Mouse (Mus musculus) C2C12 (cell line): ENCODE results near the gene Stard7. TPM values are rescaled to one million over a fixed set of nuclear protein-coding genes. Genes with fewer than 3 reads are reported as not detected.

Experiments used
- H3K27me3 ChIP-seq: one replicate; pipeline ENCODE4 v1.6.1; 2011; ENCODE audit not compliant: control insufficient read depth, insufficient read depth, insufficient read length
- H3K36me3 ChIP-seq: one replicate; pipeline ENCODE4 v1.6.1; 2011; ENCODE audit not compliant: control insufficient read depth, insufficient read depth
- H3K4me3 ChIP-seq: one replicate; pipeline ENCODE4 v1.5.1; 2011; ENCODE audit warnings: mild to moderate bottlenecking, control low read depth; ENCODE audit not compliant: poor library complexity, insufficient read depth, severe bottlenecking
- H3K79me2 ChIP-seq: one replicate; pipeline ENCODE4 v1.6.1; 2011; ENCODE audit not compliant: control insufficient read depth, insufficient read depth
- H3K79me3 ChIP-seq: one replicate; pipeline ENCODE4 v1.6.1; 2011; ENCODE audit warnings: low read depth, control low read depth
- H3ac ChIP-seq: one replicate; pipeline ENCODE3; 2011; ENCODE audit warnings: low read depth; ENCODE audit not compliant: control insufficient read depth, insufficient read length
- CEBPB ChIP-seq: IDR thresholded peaks from one replicate; pipeline ENCODE4 v1.6.1; 2011; ENCODE audit warnings: low read depth, mild to moderate bottlenecking, control low read depth, moderate library complexity
- CTCF ChIP-seq: IDR thresholded peaks from one replicate; pipeline ENCODE4 v1.5.1; 2011; ENCODE audit not compliant: control insufficient read depth, insufficient read depth, insufficient read length
- FOSL1 ChIP-seq: IDR thresholded peaks from one replicate; pipeline ENCODE4 v1.8.0; 2011; ENCODE audit warnings: mild to moderate bottlenecking, low read length; ENCODE audit not compliant: poor library complexity, insufficient read depth, severe bottlenecking
- MAX ChIP-seq: IDR thresholded peaks from one replicate; pipeline ENCODE4 v1.6.1; 2011; ENCODE audit warnings: mild to moderate bottlenecking, control low read depth
- MYOD1 ChIP-seq: IDR thresholded peaks from one replicate; pipeline ENCODE4 v1.6.1; 2011; ENCODE audit warnings: low read depth; ENCODE audit not compliant: control insufficient read depth, insufficient read length
- MYOG ChIP-seq: IDR thresholded peaks from one replicate; pipeline ENCODE4 v1.6.1; 2011; ENCODE audit not compliant: control insufficient read depth, insufficient read length; ENCODE audit errors: extremely low read depth
- USF1 ChIP-seq: IDR thresholded peaks from one replicate; pipeline ENCODE4 v1.6.1; 2011; ENCODE audit warnings: low read depth, mild to moderate bottlenecking, control low read depth, moderate library complexity
- polyA plus RNA-seq: library from polyadenylated mRNA; unstranded; fragments of >200 nt; fragmentation: generic; extraction: Trizol; gene quantifications from one replicate; pipeline ENCODE4 v1.2.1, GENCODE M21; 2012; ENCODE audit warnings: missing spikeins

Gene Stard7
- polyA plus RNA-seq, 1 experiment = 25.2 TPM

- H3K36me3 ChIP-seq = peaks cover 16% of the 10 kb centered on the region
- H3ac ChIP-seq = no peak overlapping the region
- H3K4me3 ChIP-seq = no peak overlapping the region
- H3K79me3 ChIP-seq = no peaks in the 10 kb centered on the region
- H3K27me3 ChIP-seq = no peaks in the 10 kb centered on the region
- H3K79me2 ChIP-seq = no peaks in the 10 kb centered on the region
- no peak for TF ChIP-seq MAX
- no peak for TF ChIP-seq MYOG
- no peak for TF ChIP-seq USF1
- TF ChIP-seq CTCF = no peak
- no peak for TF ChIP-seq MYOD1
- TF ChIP-seq FOSL1 = no peak
- no peak for TF ChIP-seq CEBPB
Measured at GRCm38 (mm10) chr2:127304609-127305210, 34.7 kb downstream of the Stard7 start.

DNA sequence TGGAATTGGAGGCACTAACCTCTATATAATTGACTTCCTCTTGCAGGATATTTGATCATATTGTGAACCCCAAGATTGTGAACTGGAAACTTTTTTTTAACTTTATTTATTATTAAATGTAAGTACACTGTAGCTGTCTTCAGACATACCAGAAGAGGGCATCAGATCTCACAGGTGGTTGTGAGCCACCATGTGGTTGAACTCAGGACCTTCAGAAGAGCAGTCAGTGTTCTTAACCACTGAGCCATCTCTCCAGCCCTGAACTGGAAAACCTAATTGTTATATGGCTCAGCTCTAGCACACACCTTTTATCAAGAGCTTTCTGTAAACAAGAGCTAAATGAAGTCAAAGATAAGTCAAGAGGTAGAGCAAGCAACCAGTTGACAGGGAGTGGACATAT is 36.1 kb downstream of the Stard7 start:
- Histone ChIP-seq H3K36me3 (peaks cover 7% of the 10 kb centered on the region), H3K79me3 (no peaks in the 10 kb centered on the region), H3K27me3 (no peaks in the 10 kb centered on the region), H3ac (no peak overlapping the region), H3K79me2 (no peaks in the 10 kb centered on the region), H3K4me3 (no peak overlapping the region)
- TF ChIP-seq MYOD1 = no peak
- no peak for TF ChIP-seq MAX
- TF ChIP-seq CEBPB = no peak
- TF ChIP-seq USF1 = no peak
- no peak for TF ChIP-seq MYOG
- TF ChIP-seq FOSL1 = no peak
- TF ChIP-seq CTCF = no peak

DNA sequence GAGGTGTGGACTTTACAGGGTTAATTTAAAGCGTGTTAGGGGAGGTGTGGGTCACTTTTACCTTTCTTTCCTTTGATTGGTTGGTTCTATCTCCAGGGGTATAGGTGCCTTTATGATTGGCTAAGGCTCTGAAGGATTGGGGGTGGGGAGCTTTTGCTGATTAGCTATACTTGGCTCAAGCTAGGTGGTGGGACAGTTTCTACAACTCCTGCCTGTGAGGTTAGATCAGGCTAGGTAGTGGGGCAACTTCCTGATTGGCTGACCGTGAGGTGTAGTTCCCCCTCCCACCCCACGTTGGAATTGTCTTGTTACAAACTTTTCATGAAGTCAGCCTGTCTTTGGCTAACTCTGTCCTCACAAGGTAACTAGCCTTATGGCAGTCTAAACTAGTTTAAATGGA is 37.2 kb downstream of the Stard7 start:
- H3K4me3 ChIP-seq = no peak overlapping the region
- H3K79me3 ChIP-seq = no peaks in the 10 kb centered on the region
- H3K36me3 ChIP-seq = no peaks in the 10 kb centered on the region
- H3ac ChIP-seq = no peak overlapping the region
- TF ChIP-seq MAX = no peak
- TF ChIP-seq MYOD1 = no peak
- no peak for TF ChIP-seq FOSL1
- TF ChIP-seq USF1 = no peak
- TF ChIP-seq MYOG = no peak
- TF ChIP-seq CTCF = no peak
- TF ChIP-seq CEBPB = no peak
- no peaks in the 10 kb centered on the region for H3K79me2 ChIP-seq
- H3K27me3 ChIP-seq = no peaks in the 10 kb centered on the region

- no peak overlapping the region for H3K4me3 ChIP-seq
- H3ac ChIP-seq = no peak overlapping the region
- no peaks in the 10 kb centered on the region for H3K79me2 ChIP-seq
- no peaks in the 10 kb centered on the region for H3K79me3 ChIP-seq
- no peaks in the 10 kb centered on the region for H3K36me3 ChIP-seq
- TF ChIP-seq CEBPB = no peak
- TF ChIP-seq MYOD1 = no peak
- no peak for TF ChIP-seq USF1
- no peak for TF ChIP-seq MAX
- no peak for TF ChIP-seq CTCF
- no peak for TF ChIP-seq MYOG
- no peaks in the 10 kb centered on the region for H3K27me3 ChIP-seq
Measured at GRCm38 (mm10) chr2:127308660-127309059, 38.6 kb downstream of the Stard7 start.

- H3K36me3 ChIP-seq = no peaks in the 10 kb centered on the region
- no peak overlapping the region for H3ac ChIP-seq
- H3K79me3 ChIP-seq = no peaks in the 10 kb centered on the region
- H3K4me3 ChIP-seq = no peak overlapping the region
- H3K79me2 ChIP-seq = no peaks in the 10 kb centered on the region
- no peak for TF ChIP-seq MAX
- no peak for TF ChIP-seq MYOD1
- TF ChIP-seq CEBPB = no peak
- no peak for TF ChIP-seq USF1
- no peak for TF ChIP-seq MYOG
- no peak for TF ChIP-seq CTCF
- TF ChIP-seq FOSL1 = no peak
- H3K27me3 ChIP-seq = no peaks in the 10 kb centered on the region
Measured at GRCm38 (mm10) chr2:127310246-127310645, 40.2 kb downstream of the Stard7 start.

DNA sequence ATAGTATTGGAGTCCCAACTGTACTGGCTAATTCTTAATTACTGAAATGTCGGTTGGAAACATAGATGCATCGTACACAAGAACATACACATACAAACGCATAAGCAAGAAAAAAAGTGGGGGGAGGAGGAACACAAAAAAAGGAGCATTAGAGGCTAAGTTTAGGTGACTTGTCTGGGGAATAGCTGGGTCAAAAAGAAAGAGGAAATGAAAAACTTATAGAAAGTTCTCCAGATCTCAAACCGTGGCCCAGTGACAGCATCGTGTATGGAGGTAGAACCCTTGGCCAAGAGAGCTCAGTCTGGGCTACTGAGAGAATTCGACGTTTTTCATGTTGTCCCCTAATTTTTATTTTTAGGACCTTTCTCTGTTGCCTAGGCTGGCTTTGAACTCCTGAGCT is 40.7 kb downstream of the Stard7 start:
- no peaks in the 10 kb centered on the region for H3K79me2 ChIP-seq
- H3K79me3 ChIP-seq = no peaks in the 10 kb centered on the region
- no peak overlapping the region for H3K4me3 ChIP-seq
- no peaks in the 10 kb centered on the region for H3K36me3 ChIP-seq
- no peaks in the 10 kb centered on the region for H3K27me3 ChIP-seq
- TF ChIP-seq MYOD1 (no peak), CEBPB (no peak), FOSL1 (no peak), USF1 (no peak), MYOG (no peak), CTCF (no peak), MAX (no peak)
- no peak overlapping the region for H3ac ChIP-seq
